Mouse (Mus musculus) telencephalon, adult 2 months (tissue): ENCODE results near the gene Eif4e1b.
A peak's percentile ranks its signal among the peaks of the same experiment; 100 is the strongest.

Experiments
- DNase-seq: peaks from one replicate; pipeline ENCODE4 v3.0.0-alpha.2; 2011; ENCODE audit warnings: low read depth, low spot score

Gene Eif4e1b

GRCm38 (mm10) chr13:54783698-54784097 lies at the start of gene Eif4e1b:
TSS of gene Eif4e1b (plus strand) at chr13:54783998.
- no peak for DNase-seq

DNA sequence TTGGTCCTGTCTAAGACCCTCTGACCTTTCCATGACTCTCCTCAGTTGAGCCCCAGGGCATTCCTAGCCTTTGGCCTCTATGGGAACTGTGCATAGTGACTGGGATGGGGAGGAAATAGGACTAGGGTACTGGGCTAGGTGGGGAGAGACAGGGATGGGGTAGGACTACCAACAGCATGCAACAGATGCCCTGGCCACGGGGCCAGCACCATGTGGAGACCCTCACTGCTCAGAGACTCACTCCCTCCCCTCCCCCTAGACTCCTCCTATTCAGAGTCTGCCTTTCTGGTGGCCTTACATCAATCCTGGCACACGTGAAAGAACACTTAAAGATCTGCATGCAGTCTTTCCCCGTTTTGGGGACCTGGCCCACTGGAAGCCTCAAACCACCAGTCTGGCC lies 46.9 kb upstream of the Eif4e1b start:
- DNase-seq: no peak

DNA sequence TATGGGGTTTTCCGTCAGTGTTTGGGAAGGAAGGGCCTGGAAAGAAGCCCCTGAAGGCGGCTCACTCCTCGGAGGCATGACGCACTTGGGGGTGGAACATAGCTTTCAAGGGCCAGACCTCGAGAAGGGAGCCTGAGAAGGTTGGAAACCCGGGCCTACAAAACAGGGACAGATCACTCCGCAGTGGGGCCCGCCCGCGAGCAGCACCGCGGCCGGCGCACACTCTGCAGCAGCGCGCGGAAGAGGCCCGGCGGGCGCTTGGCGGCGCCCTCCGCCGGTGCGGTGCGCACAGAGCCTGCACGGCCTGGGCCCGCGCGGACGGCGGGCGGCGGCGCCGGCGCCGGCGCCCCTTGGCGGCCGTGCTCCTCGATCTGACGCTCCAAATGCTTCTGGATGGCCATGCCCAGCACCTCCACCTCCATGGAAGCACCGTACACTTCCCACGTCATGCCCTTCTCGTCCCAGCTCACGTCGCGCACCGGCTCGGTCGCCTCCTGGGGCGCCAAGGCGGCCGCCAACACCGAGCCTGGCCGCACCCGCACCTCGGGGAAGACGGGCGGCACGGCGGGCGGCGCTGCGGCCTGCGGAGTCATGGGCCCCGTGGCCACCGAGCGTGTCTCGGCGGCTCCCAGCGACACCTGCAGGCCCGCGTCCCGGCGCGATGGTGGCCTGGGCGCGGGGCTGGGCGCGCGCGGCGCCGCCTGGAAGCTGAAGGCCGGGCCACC lies 46.1 kb upstream of the Eif4e1b start:
- no peak for DNase-seq

DNA sequence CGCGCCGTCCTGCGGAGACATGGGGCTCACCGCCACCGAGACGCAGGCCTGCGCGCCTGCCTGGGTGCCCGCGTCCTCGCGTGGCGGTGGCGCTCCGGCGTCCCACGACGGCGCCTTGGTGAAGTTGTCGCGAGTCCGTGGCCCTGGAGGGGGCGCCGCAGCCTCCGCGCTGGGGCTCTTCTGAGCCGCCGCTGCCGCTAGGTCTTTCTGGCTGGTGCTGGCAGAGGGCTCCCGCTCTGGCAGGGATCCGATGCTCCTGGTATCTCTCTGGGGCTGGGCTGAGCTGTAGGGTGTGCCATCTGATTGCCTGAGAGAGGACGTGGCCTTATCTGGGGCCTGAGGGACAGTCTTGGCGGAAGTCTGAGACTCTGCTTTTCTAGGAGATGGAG lies 45.6 kb upstream of the Eif4e1b start:
- DNase-seq: no peak

- no peak for DNase-seq
These were observed 37.7 kb upstream of the Eif4e1b start for GRCm38 (mm10) chr13:54746110-54746509.

GRCm38 (mm10) chr13:54746896-54747295 lies 36.9 kb upstream of the Eif4e1b start:
- no peak for DNase-seq

- DNase-seq: no peak
These were observed 35.6 kb upstream of the Eif4e1b start for GRCm38 (mm10) chr13:54748190-54748589.

GRCm38 (mm10) chr13:54748721-54749060 lies 35.1 kb upstream of the Eif4e1b start:
- no peak for DNase-seq

DNA sequence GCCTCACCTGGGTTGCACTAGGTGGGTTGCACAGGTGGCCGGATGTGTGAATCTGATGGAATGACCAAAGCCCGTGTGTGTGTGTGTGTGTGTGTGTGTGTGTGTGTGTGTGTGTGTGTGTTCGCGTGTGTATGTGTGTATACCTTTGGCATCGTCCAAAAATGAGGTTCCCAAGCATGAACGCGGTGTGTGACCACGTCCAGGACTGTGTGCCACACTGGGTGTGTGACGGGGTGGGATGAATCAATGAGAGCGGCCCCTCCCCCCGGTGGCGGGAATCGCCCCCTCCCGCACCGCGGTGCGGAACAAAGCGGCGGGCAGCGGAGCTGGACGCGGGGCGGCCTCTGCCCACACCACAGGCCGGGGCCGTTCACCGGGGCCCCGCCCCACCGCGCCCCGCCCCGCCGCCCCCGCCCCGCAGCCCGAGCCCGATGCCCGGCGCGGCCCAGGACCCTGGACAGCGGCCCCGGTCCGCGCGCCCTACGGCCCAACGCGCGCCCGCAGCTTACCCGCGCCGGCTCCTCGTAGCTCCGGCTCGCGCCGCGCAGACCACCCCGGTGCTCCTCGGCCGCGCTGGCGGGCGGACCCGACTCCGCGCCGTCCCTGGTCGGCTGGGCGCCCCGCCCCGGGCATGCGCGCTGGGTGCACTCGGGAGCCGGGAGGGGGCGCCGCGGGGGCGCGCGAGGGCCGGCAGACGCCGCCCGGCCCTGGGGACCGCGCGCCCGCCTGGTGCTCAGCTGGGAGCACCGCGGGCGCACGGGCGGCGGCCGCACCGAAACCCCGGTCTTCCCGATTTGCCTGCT lies 34.5 kb upstream of the Eif4e1b start:
- no peak for DNase-seq

DNA sequence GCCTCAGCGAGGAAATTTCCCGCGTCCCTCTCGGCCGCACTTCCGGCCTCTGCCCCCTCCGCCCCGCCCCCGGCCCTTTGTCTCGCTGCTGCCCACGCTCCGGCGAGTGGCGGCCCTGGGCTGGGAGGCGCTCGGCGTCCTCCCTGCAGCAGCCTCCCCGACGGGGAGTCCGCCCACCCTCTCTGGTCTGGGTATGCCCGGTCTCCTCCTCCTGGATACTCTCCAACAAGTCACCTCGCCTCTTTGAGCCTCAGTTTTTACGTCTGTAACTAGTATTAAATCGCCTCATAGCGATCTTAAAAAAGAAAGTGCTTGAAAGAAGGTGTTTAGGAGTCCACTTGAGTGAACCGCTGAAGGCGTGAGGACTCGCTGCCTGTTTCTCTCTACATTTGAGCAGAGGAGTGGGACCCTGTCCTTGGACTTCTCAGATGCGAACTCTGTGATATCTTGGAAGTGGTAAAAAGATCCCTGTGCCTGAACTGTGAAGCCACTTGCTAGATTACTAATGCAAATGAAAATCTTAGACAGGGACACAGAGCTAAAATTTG lies 33.9 kb upstream of the Eif4e1b start, which contains the start of gene Gprin1:
Gene Gprin1 (minus strand): TSS at position 11 of the 548 bp plus-strand sequence.
- no peak for DNase-seq

GRCm38 (mm10) chr13:54750699-54751098 lies 33.1 kb upstream of the Eif4e1b start:
- no peak for DNase-seq

GRCm38 (mm10) chr13:54752656-54753055 lies 31.1 kb upstream of the Eif4e1b start:
- DNase-seq: peak; percentile 85

GRCm38 (mm10) chr13:54753733-54754132 lies 30.1 kb upstream of the Eif4e1b start:
- no peak for DNase-seq

DNA sequence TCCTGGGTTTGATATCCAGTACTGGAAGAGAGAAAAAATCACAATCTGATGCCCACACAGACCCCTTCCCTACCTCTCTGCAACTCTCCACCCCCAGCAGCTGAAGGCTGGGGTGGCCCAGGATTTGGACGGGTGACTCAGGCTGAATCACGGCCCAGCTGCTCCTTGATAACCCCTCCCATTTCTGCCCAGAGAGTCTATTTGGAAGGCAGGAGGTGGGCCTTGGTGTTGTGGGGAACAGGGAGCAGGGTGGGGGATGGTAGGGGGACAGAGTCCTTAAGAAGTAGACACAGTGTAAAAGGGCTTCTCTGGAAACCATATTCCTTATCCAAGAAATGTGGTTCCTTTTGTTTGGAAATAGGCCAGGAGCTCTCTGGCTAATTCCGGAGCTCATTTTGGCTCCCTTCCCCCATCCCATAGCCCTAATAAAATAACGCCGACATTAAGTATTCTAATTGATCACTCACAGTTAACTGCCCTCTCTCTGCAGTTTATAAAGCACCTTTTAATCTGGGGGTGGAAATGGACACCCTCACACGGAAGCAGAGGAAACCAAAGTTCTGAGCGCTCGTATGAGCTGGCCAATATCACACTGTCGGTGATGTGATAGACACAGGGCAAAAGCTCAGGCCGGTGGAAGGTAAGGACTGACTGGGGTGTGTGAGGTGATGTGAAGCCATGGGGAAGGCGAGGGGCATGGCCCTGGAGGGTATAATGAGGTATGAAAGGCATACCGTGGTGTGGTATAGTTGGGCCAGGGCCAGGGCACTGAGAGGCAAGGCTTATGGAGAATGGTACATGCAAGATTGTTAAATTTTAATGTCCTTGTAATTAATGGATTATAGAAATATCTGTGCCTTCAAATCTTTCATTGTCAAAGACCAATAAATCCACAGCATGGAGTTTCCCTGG lies 29.4 kb upstream of the Eif4e1b start:
- no peak for DNase-seq

DNA sequence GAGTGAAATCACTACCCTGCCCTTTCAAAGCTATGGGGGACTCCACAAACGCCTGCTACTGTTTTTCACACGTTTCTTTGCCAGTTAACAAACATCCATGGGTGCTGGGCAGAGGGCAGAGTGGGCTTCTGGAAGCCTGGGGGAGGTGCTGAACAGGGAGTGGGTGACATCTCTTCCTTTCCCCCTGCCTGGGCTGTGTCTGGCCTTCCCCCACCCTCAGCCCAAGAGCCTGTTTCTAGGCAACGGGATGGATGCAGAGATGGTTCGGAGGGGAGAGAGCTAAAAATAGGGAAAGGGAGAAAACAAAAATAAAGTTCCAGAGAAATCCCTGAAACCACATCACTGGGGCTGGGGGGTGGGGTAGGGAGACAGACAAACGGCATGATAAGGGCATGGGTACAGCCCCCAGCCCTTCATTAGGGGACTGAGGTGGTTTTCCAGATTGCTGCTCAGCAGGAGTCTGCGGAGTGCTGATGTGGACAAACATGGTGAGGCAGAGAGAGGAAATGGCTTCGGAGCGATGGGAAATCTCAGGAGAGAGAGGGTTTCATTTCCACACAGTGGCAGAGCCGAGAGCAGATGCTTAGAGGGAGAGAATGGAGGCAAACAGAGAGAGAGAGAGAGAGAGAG lies 28.5 kb upstream of the Eif4e1b start:
- DNase-seq: peak; percentile 89

GRCm38 (mm10) chr13:54756156-54756712 lies 27.6 kb upstream of the Eif4e1b start:
- DNase-seq: no peak

DNA sequence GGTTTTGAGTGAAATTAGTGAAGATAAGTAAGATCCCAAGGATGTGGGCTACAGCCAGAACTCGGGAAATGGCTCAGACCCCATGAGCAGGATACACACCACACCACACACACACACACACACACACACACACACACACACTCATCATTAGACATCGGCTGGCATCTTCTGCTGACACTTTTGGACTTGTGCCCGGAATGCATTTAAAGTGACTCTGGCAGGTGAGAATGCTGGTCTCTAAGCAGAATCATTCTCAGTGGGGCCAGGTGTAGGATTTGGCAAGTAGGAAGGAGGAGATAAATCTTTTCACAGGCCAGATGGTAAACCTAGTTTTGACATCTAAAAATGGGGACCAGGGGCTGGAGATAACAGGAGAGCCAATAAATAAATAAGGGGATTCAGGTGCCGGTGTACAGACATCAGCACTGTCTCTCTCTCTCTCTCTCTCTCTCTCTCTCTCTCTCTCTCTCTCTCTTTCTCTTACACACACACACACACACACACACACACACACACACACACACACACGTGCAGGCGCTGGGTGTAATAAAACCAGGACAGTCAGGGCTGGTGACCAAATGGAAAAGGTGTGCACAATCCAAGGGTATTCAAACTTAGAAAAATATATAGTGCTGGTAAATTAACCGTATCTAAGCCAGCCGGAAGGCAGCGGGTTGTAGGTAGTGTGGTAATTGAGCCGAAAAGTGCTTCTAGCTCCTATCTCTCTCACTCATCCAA lies 26.5 kb upstream of the Eif4e1b start:
- no peak for DNase-seq

GRCm38 (mm10) chr13:54758045-54758755 lies 25.6 kb upstream of the Eif4e1b start:
- peak; percentile 95 for DNase-seq

GRCm38 (mm10) chr13:54758756-54759470 lies 24.9 kb upstream of the Eif4e1b start:
- DNase-seq: no peak
